Mouse (Mus musculus): ENCODE measurements around the gene Kazn.

Kazn gene

DNA sequence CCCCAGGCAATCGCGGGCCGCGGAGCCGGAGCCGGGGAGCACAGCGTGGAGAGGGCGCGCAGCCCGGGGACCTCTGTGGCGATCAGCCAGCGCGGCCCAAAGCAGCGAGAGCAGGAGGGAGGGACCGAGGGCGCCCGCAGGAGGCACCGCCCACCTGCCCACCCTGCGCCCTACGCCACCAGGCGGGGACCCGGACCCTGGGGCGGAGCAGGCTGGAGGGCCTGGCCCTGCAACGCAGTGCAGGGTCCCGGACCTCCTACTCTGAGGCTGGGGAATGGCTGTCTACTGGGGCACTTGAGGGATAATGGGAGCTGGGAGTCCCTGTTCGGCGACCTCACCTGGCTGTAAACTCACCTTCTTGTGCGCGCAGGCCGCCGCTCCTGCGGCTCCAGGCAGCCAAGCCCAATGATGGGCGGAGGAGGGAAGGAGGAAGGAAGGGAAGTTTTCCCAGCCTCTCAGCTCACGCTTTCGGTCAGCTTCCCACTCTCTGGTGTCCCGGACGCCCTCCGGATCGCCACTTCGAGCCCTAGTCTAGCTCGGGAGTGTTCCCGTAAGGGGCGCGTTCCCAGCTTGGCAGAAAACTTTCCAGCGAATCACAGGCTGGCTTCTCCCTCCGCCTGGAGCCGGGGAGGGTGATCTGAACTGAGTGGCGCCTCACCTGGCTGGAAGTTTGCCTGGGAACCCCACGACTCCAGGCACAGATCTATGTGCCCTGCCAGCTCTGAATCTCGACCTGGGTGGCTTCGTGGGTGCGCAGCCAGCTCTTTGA, 154.9 kb downstream of the Kazn start, which contains the start of gene Tmem51:
Tmem51 (minus strand) TSS at position 174 of the 769 bp plus-strand sequence.
- Histone ChIP-seq H3K36me3 (ENCODE audit: insufficient read depth, low read length) (peaks cover 10% of the 10 kb centered on the region; the same call in 1 of the 2 replicates), H3K4me1 (replicated peaks; ENCODE audit: low read depth, low read length) (peaks cover 55% of the 10 kb centered on the region), H3K4me3 (replicated peaks; ENCODE audit: low read length) (peak within 1 kb of the TSS; percentile 88), H3K9me3 (ENCODE audit: low read length) (no peaks in the 10 kb centered on the region), H3K27me3 (ENCODE audit: insufficient read depth, low read length) (peaks cover 5% of the 10 kb centered on the region)
- no peak for TF ChIP-seq CTCF (conservative IDR thresholded peaks at IDR 0.05; ENCODE audit: low read length)
- no peak for TF ChIP-seq NANOG (IDR thresholded peaks at IDR 0.05; ENCODE audit: borderline replicate concordance, low read length)
- no peak for TF ChIP-seq POU5F1 (IDR thresholded peaks at IDR 0.05; ENCODE audit: borderline replicate concordance, low read length)

- peaks cover 5% of the 10 kb centered on the region for H3K27me3 ChIP-seq (ENCODE audit: insufficient read depth, low read length)
- no peaks in the 10 kb centered on the region for H3K9me3 ChIP-seq (ENCODE audit: low read length)
- peaks cover 10% of the 10 kb centered on the region; the same call in 1 of the 2 replicates for H3K36me3 ChIP-seq (ENCODE audit: insufficient read depth, low read length)
- TF ChIP-seq CTCF (conservative IDR thresholded peaks at IDR 0.05; ENCODE audit: low read length), result peak; percentile 39
- TF ChIP-seq POU5F1 (IDR thresholded peaks at IDR 0.05; ENCODE audit: borderline replicate concordance, low read length), result no peak
- H3K4me1 ChIP-seq (replicated peaks; ENCODE audit: low read depth, low read length), result peaks cover 58% of the 10 kb centered on the region
- H3K4me3 ChIP-seq (replicated peaks; ENCODE audit: low read length), result peak overlapping the region; percentile 88
Observed at GRCm38 (mm10) chr4:142083762-142084130, 155.5 kb downstream of the Kazn start.

- H3K36me3 ChIP-seq (ENCODE audit: insufficient read depth, low read length), result peaks cover 10% of the 10 kb centered on the region; the same call in 1 of the 2 replicates
- TF ChIP-seq NANOG (IDR thresholded peaks at IDR 0.05; ENCODE audit: borderline replicate concordance, low read length) (no peak), CTCF (conservative IDR thresholded peaks at IDR 0.05; ENCODE audit: low read length) (no peak), POU5F1 (IDR thresholded peaks at IDR 0.05; ENCODE audit: borderline replicate concordance, low read length) (no peak)
- no peaks in the 10 kb centered on the region for H3K9me3 ChIP-seq (ENCODE audit: low read length)
- H3K4me1 ChIP-seq (replicated peaks; ENCODE audit: low read depth, low read length), result peaks cover 63% of the 10 kb centered on the region
- peaks cover 5% of the 10 kb centered on the region for H3K27me3 ChIP-seq (ENCODE audit: insufficient read depth, low read length)
- H3K4me3 ChIP-seq (replicated peaks; ENCODE audit: low read length), result peak overlapping the region; percentile 88
Observed at GRCm38 (mm10) chr4:142083193-142083592, 156.0 kb downstream of the Kazn start.

GRCm38 (mm10) chr4:142082703-142083102, 156.5 kb downstream of the Kazn start:
- Histone ChIP-seq H3K4me3 (replicated peaks; ENCODE audit: low read length) (peak overlapping the region; percentile 8; the same call in 1 of the 2 replicates), H3K9me3 (ENCODE audit: low read length) (no peaks in the 10 kb centered on the region), H3K36me3 (ENCODE audit: insufficient read depth, low read length) (peaks cover 10% of the 10 kb centered on the region; the same call in 1 of the 2 replicates), H3K27me3 (ENCODE audit: insufficient read depth, low read length) (peaks cover 5% of the 10 kb centered on the region), H3K4me1 (replicated peaks; ENCODE audit: low read depth, low read length) (peaks cover 68% of the 10 kb centered on the region)
- no peak for TF ChIP-seq CTCF (conservative IDR thresholded peaks at IDR 0.05; ENCODE audit: low read length)
- TF ChIP-seq NANOG (IDR thresholded peaks at IDR 0.05; ENCODE audit: borderline replicate concordance, low read length), result no peak
- no peak for TF ChIP-seq POU5F1 (IDR thresholded peaks at IDR 0.05; ENCODE audit: borderline replicate concordance, low read length)

- H3K4me1 ChIP-seq (replicated peaks; ENCODE audit: low read depth, low read length), result peaks cover 77% of the 10 kb centered on the region
- H3K9me3 ChIP-seq (ENCODE audit: low read length), result no peaks in the 10 kb centered on the region
- H3K4me3 ChIP-seq (replicated peaks; ENCODE audit: low read length), result peak overlapping the region; percentile 50
- peaks cover 5% of the 10 kb centered on the region for H3K27me3 ChIP-seq (ENCODE audit: insufficient read depth, low read length)
- TF ChIP-seq POU5F1 (IDR thresholded peaks at IDR 0.05; ENCODE audit: borderline replicate concordance, low read length) (no peak), CTCF (conservative IDR thresholded peaks at IDR 0.05; ENCODE audit: low read length) (no peak), NANOG (IDR thresholded peaks at IDR 0.05; ENCODE audit: borderline replicate concordance, low read length) (no peak)
- H3K36me3 ChIP-seq (ENCODE audit: insufficient read depth, low read length), result peaks cover 10% of the 10 kb centered on the region; the same call in 1 of the 2 replicates
Observed at GRCm38 (mm10) chr4:142081631-142082283, 157.4 kb downstream of the Kazn start.

GRCm38 (mm10) chr4:142080901-142081630, 158.1 kb downstream of the Kazn start:
- no peaks in the 10 kb centered on the region for H3K9me3 ChIP-seq (ENCODE audit: low read length)
- peaks cover 5% of the 10 kb centered on the region; the same call in 1 of the 2 replicates for H3K27me3 ChIP-seq (ENCODE audit: insufficient read depth, low read length)
- H3K36me3 ChIP-seq (ENCODE audit: insufficient read depth, low read length), result peaks cover 10% of the 10 kb centered on the region; the same call in 1 of the 2 replicates
- TF ChIP-seq NANOG (IDR thresholded peaks at IDR 0.05; ENCODE audit: borderline replicate concordance, low read length) (no peak), POU5F1 (IDR thresholded peaks at IDR 0.05; ENCODE audit: borderline replicate concordance, low read length) (no peak), CTCF (conservative IDR thresholded peaks at IDR 0.05; ENCODE audit: low read length) (no peak)
- peak overlapping the region; percentile 29 for H3K4me3 ChIP-seq (replicated peaks; ENCODE audit: low read length)
- peaks cover 77% of the 10 kb centered on the region for H3K4me1 ChIP-seq (replicated peaks; ENCODE audit: low read depth, low read length)

DNA sequence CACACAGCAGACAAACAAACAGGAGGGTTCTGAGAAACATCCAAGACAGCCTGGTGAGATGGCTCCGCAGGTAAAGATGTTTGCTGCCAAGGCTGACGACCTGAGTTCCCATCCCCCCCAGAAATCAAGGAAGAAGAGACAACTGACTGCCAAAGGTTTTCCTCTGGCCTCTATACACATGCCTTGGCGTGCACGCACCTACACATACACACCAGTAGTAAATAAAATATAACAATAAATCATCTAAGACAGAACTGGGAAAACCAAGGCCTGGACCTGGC, 158.8 kb downstream of the Kazn start:
- peaks cover 5% of the 10 kb centered on the region; the same call in 1 of the 2 replicates for H3K27me3 ChIP-seq (ENCODE audit: insufficient read depth, low read length)
- peaks cover 10% of the 10 kb centered on the region; the same call in 1 of the 2 replicates for H3K36me3 ChIP-seq (ENCODE audit: insufficient read depth, low read length)
- peaks cover 81% of the 10 kb centered on the region for H3K4me1 ChIP-seq (replicated peaks; ENCODE audit: low read depth, low read length)
- no peak for TF ChIP-seq NANOG (IDR thresholded peaks at IDR 0.05; ENCODE audit: borderline replicate concordance, low read length)
- no peak for TF ChIP-seq CTCF (conservative IDR thresholded peaks at IDR 0.05; ENCODE audit: low read length)
- TF ChIP-seq POU5F1 (IDR thresholded peaks at IDR 0.05; ENCODE audit: borderline replicate concordance, low read length), result no peak
- H3K9me3 ChIP-seq (ENCODE audit: low read length), result no peaks in the 10 kb centered on the region
- 0 out of 2 replicates have a peak overlapping the region, but pooled peaks have one; percentile 29 for H3K4me3 ChIP-seq (replicated peaks; ENCODE audit: low read length)

All from E14TG2a.4 (cell line).